Mouse (Mus musculus) heart, adult 10 weeks (tissue): Measurements from ENCODE around the gene Lhx9. TPM values are rescaled to one million over a fixed set of nuclear protein-coding genes. Genes with fewer than 3 reads are reported as not detected.

ENCODE experiments used
- polyA plus RNA-seq: library from polyadenylated mRNA; stranded (reverse); fragments of 350-450 nt; fragmentation: Illumina TruSeq; extraction: RNeasy Lipid Tissue Mini Kit (QIAGEN cat#74804); gene quantifications from one replicate; pipeline ENCODE4 v1.2.3, GENCODE M21; 2014; ENCODE audit warnings: low read depth, low replicate concordance

Lhx9 gene
- polyA plus RNA-seq, result not detected

DNA sequence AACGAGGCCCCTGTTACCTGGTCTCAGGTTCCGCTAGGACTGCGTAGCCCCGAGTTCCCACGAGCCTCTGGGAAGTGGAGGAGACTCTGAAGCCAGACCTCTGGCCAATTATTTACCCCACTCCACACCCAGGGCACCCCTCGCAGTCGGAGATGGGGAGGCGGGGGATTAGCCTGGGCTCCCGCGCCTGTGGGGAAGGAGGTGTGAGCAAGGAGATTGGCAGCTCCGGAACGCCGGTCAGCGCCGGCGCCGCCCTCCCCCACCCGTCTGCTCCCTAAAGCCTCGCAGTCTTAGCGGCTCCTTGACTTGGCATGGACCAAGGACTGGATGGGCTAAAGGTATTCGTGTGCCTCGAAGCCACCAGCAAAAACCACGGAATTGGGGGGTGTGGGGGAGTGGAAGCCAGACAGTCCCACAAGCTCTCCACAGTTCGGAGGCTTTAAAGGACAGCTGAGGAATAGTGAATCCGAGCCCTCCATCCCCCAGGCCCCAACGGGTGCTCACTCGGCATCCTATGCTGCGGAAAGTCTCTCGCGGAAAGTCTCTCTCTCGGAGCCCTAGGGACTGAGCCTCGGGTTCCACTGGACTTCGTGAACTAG is at the start of gene Lhx9:
TSS of gene Lhx9 (minus strand) at position 67 of the 599 bp plus-strand sequence.

GRCm38 (mm10) chr1:138856101-138856950 is 7.9 kb upstream of the Lhx9 start, which contains the start of gene 2310009B15Rik:
2310009B15Rik (minus strand) TSS chr1:138856852.

Other genes starting within 250 kb of the Lhx9 start
- gene Nek7, start 228.4 kb downstream of the Lhx9 start, polyA plus RNA-seq, result 67.7 TPM
- gene 2310009B15Rik, start 8.3 kb upstream of the Lhx9 start, polyA plus RNA-seq, result 12.1 TPM
- gene Dennd1b, start 114.9 kb upstream of the Lhx9 start, polyA plus RNA-seq, result 7.9 TPM